Mouse (Mus musculus): ENCODE measurements at regions not wholly inside any gene's neighbourhood (a gene's known extent, or its start where the extent isn't known, plus 50 kb on each side); places are given as distances from the start of the nearest gene placed in this dataset.

GRCm38 (mm10) chr7:129987119-129987665 is 395.5 kb downstream of the Wdr11 start:
- no peak for DNase-seq

GRCm38 (mm10) chr7:129987713-129988112 is 396.1 kb downstream of the Wdr11 start:
- no peak for DNase-seq

- no peak for DNase-seq
Measured at GRCm38 (mm10) chr7:129993446-129994223, 402.0 kb downstream of the Wdr11 start.

GRCm38 (mm10) chr7:129995529-129995928 is 403.9 kb downstream of the Wdr11 start:
- no peak for DNase-seq

- DNase-seq = no peak
Measured at GRCm38 (mm10) chr7:130001064-130001463, 409.4 kb downstream of the Wdr11 start.

GRCm38 (mm10) chr7:130002002-130002401 is 410.3 kb downstream of the Wdr11 start:
- no peak for DNase-seq

GRCm38 (mm10) chr7:130005406-130005805 is 413.7 kb downstream of the Wdr11 start:
- DNase-seq = no peak

GRCm38 (mm10) chr7:130007993-130008583 is 416.4 kb downstream of the Wdr11 start:
- no peak for DNase-seq

GRCm38 (mm10) chr7:130008591-130009418 is 417.1 kb downstream of the Wdr11 start:
- no peak for DNase-seq

GRCm38 (mm10) chr7:130012067-130012466 is 420.4 kb downstream of the Wdr11 start:
- DNase-seq = no peak

- no peak for DNase-seq
Measured at GRCm38 (mm10) chr7:130013109-130013508, 421.4 kb downstream of the Wdr11 start.

- no peak for DNase-seq
Measured at GRCm38 (mm10) chr7:130014609-130015008, 422.9 kb downstream of the Wdr11 start.

GRCm38 (mm10) chr7:130015375-130016014 is 423.8 kb downstream of the Wdr11 start:
- no peak for DNase-seq

- no peak for DNase-seq
Measured at GRCm38 (mm10) chr7:130016015-130016874, 424.6 kb downstream of the Wdr11 start.

- no peak for DNase-seq
Measured at GRCm38 (mm10) chr7:130018891-130019290, 427.2 kb downstream of the Wdr11 start.

- no peak for DNase-seq
Measured at GRCm38 (mm10) chr7:130028945-130029344, 437.3 kb downstream of the Wdr11 start.

- no peak for DNase-seq
Measured at GRCm38 (mm10) chr7:130030711-130031110, 439.0 kb downstream of the Wdr11 start.

GRCm38 (mm10) chr7:130036235-130036634 is 444.6 kb downstream of the Wdr11 start:
- DNase-seq = no peak

- DNase-seq = no peak
Measured at GRCm38 (mm10) chr7:130036845-130037572, 445.3 kb downstream of the Wdr11 start.

- DNase-seq = no peak
Measured at GRCm38 (mm10) chr7:130037573-130037925, 445.9 kb downstream of the Wdr11 start.

GRCm38 (mm10) chr7:130040596-130040995 is 448.9 kb downstream of the Wdr11 start:
- no peak for DNase-seq
